Mouse (Mus musculus) yolk sac, embryonic 10.5 days (tissue): ENCODE measurements around the gene Acap3.

ENCODE experiments used
- DNase-seq: peaks from one replicate; pipeline ENCODE4 v3.0.0-alpha.2; 2017; ENCODE audit warnings: low spot score

Acap3 gene

GRCm38 (mm10) chr4:155943049-155943452, 51.4 kb downstream of the Acap3 start:
- no peak for DNase-seq

GRCm38 (mm10) chr4:155943534-155944249, 52.1 kb downstream of the Acap3 start, which contains the start of gene Ube2j2:
Gene Ube2j2, plus strand, starts transcription at chr4:155943831.
- peak; percentile 97 for DNase-seq

GRCm38 (mm10) chr4:155944271-155944670, 52.6 kb downstream of the Acap3 start:
- peak; percentile 62 for DNase-seq

- DNase-seq, result no peak
Measured at GRCm38 (mm10) chr4:155947094-155947493, 55.5 kb downstream of the Acap3 start.

- no peak for DNase-seq
Measured at GRCm38 (mm10) chr4:155955491-155955890, 63.9 kb downstream of the Acap3 start.
